Mouse (Mus musculus): ENCODE results near the gene Rae1. TPM values are rescaled to one million over a fixed set of nuclear protein-coding genes. Genes with fewer than 3 reads are reported as not detected.

The Rae1 gene
- polyA plus RNA-seq, 1 experiment from 2014 or later, result 140 TPM

DNA sequence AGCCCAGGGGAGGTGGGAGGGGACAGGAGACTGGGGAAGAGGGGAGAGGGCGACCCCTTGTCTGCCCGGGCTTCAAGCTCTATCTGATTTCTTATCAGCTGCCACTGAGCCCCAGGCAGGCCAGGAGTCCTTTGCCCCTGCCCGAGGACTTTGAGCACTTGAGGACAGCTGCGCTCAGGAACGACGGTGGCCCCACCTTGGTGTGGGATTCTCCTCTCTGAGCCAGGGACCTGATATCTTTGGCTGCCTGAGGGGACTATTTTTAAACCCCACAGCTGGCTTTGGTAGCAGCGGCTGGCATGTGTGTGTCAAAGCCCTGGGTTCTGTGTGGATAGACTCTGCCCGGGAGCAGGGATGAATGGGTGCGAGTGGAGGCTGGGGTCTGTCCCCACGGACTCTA is 57.7 kb downstream of the Rae1 start:
- Histone ChIP-seq H3K4me2 (no peak overlapping the region), H3K9ac (ENCODE audit: low read length) (no peak overlapping the region), H3K27ac (ENCODE audit: low read depth, low read length) (no peak overlapping the region), H3K9me3 (ENCODE audit: control insufficient read depth, low read length) (no peaks in the 10 kb centered on the region), H3K4me1 (ENCODE audit: control insufficient read depth, insufficient read depth, low read length) (no peaks in the 10 kb centered on the region), H3K27me3 (ENCODE audit: control insufficient read depth, insufficient read depth, low read length) (no peaks in the 10 kb centered on the region), H3K36me3 (ENCODE audit: control insufficient read depth, insufficient read depth, low read length) (no peaks in the 10 kb centered on the region), H3K4me3 (ENCODE audit: low read depth, low read length) (no peak overlapping the region)
- 73% methylated on average over 10 of the region's 10 CpGs for WGBS
- no peak for DNase-seq (ENCODE audit: low spot score, missing footprints)
- no peak for ATAC-seq (ENCODE audit: low FRiP score)

DNA sequence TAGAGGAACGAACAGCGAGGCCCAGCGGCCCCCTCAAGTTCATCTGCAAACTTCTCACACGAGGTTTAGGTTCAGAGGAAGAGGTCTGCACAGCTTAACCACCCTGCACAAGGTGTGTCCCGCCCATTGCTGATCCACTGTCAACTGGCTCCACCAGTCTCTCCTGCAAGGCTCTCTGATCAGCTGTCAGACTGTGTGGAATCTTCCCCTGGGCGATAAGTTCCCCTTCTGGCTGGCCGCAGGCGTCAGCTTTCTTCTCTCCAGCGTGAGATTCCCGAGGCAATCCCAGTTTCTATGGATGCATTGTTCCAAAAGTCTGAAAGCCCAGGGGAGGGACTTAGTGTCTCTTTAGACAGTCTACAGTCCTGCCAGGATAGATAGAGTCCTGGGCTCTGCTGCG is 58.3 kb downstream of the Rae1 start:
- H3K36me3 ChIP-seq (ENCODE audit: control insufficient read depth, insufficient read depth, low read length), result no peaks in the 10 kb centered on the region
- H3K9ac ChIP-seq (ENCODE audit: low read length), result no peak overlapping the region
- no peak overlapping the region for H3K27ac ChIP-seq (ENCODE audit: low read depth, low read length)
- no peaks in the 10 kb centered on the region for H3K27me3 ChIP-seq (ENCODE audit: control insufficient read depth, insufficient read depth, low read length)
- no peaks in the 10 kb centered on the region for H3K9me3 ChIP-seq (ENCODE audit: control insufficient read depth, low read length)
- ATAC-seq (ENCODE audit: low FRiP score) (no peak), DNase-seq (ENCODE audit: low spot score, missing footprints) (no peak)
- no peak overlapping the region for H3K4me3 ChIP-seq (ENCODE audit: low read depth, low read length)
- no peaks in the 10 kb centered on the region for H3K4me1 ChIP-seq (ENCODE audit: control insufficient read depth, insufficient read depth, low read length)
- WGBS, result 44% methylated on average over 11 of the region's 11 CpGs
- H3K4me2 ChIP-seq, result no peak overlapping the region

DNA sequence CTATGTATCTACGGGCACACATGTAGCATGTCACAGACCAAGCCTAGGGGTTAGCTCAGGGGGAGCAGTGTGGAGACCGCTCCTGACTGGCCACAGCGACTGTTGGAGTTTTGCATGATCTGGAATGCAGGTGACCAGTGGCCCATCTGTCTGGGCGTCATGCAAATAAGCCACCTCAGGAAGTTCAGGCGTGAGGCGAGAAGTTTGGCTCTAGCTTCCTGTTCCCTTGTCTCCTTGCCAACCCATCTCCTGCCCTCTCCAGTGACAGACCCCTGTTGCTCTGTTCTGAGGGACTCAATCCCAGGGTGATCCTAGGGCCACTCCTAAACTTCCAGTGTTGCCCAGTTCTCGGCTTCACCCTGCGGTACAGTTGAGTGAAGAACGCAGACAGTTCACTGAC is 60.5 kb downstream of the Rae1 start:
- no peak overlapping the region for H3K27ac ChIP-seq (ENCODE audit: low read depth, low read length)

DNA sequence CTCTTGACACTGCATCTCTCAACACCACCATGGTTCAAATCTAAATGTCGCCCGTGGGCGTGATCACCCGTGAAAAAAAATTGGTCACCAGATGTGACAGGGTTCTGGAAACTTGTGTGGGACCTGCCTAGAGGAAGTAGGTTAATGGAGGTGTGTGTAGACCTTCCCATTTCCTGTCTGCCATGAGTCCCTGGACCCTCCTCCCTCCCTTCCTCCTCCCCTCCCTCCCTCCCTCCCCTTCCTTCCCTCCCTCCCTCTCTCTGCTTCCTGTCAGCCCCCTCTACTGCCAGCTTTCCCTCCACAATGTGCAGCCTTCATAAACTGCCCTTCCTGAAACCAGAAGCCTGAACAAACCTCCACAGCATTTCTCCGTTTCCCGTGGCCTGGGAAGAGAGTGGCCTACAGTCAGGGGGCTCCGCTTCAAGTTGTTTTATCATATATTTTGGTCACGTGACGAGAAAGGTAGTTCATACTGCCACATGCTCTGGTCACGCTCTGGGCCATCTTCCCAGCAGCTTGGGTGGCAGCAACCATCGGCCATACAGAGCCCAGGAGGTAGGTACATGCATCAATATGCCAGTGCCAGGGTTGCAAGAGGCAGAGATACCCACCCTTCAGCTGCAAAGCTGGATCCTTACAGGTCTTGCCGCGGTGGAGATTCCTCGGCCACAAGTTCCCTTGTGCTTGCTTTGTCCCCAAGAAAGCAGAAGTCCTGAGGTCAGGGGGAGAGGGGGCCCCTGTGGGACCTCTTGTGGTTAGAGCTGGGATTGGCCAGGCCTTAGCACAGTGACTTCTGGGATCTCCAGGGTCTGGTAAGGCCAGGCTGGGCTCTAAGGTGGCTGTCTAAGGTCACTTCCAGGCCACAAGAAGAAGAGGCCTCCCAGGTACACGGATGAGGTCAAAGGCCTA is 61.8 kb downstream of the Rae1 start:
- Histone ChIP-seq H3K4me1 (ENCODE audit: control insufficient read depth, insufficient read depth, low read length) (no peaks in the 10 kb centered on the region), H3K27me3 (ENCODE audit: control insufficient read depth, insufficient read depth, low read length) (no peaks in the 10 kb centered on the region), H3K4me2 (no peak overlapping the region), H3K9me3 (ENCODE audit: control insufficient read depth, low read length) (no peaks in the 10 kb centered on the region), H3K36me3 (ENCODE audit: control insufficient read depth, insufficient read depth, low read length) (no peaks in the 10 kb centered on the region), H3K9ac (ENCODE audit: low read length) (no peak overlapping the region), H3K27ac (ENCODE audit: low read depth, low read length) (no peak overlapping the region), H3K4me3 (ENCODE audit: low read depth, low read length) (no peak overlapping the region)
- no peak for DNase-seq (ENCODE audit: low spot score, missing footprints)
- 80% methylated on average over 15 of the region's 15 CpGs for WGBS
- no peak for ATAC-seq (ENCODE audit: low FRiP score)

More for the DNA sequence above, 60.5 kb downstream of the Rae1 start:
- Histone ChIP-seq H3K9me3 (ENCODE audit: control insufficient read depth, low read length) (no peaks in the 10 kb centered on the region), H3K4me1 (ENCODE audit: control insufficient read depth, insufficient read depth, low read length) (no peaks in the 10 kb centered on the region), H3K27me3 (ENCODE audit: control insufficient read depth, insufficient read depth, low read length) (no peaks in the 10 kb centered on the region), H3K36me3 (ENCODE audit: control insufficient read depth, insufficient read depth, low read length) (no peaks in the 10 kb centered on the region), H3K4me2 (no peak overlapping the region), H3K9ac (ENCODE audit: low read length) (no peak overlapping the region), H3K4me3 (ENCODE audit: low read depth, low read length) (no peak overlapping the region)
- ATAC-seq (ENCODE audit: low FRiP score) (no peak), DNase-seq (ENCODE audit: low spot score, missing footprints) (no peak)
- WGBS, result 90% methylated on average over 9 of the region's 9 CpGs

DNA sequence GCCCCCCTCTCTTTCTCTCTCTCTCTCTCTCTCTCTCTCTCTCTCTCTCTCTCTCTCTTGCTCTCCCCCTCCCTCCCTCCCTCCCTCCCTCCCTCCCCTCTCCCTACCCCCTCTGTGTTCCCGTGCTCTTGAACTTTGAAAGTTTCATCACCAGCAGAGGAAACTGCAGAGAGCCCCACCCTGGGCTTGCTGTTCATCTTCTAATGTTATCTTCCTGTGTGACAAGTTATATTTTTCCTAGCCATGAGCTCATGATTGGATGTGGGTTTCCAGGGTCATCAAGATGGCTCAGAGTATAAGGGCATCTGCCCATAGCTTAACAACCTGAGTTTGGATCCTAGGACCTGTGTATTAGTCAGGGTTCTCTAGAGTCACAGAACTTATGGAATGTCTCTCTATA is 63.3 kb downstream of the Rae1 start:
- Histone ChIP-seq H3K4me2 (no peak overlapping the region), H3K4me1 (ENCODE audit: control insufficient read depth, insufficient read depth, low read length) (no peaks in the 10 kb centered on the region), H3K9me3 (ENCODE audit: control insufficient read depth, low read length) (no peaks in the 10 kb centered on the region), H3K27me3 (ENCODE audit: control insufficient read depth, insufficient read depth, low read length) (no peaks in the 10 kb centered on the region), H3K27ac (ENCODE audit: low read depth, low read length) (no peak overlapping the region), H3K4me3 (ENCODE audit: low read depth, low read length) (no peak overlapping the region), H3K36me3 (ENCODE audit: control insufficient read depth, insufficient read depth, low read length) (no peaks in the 10 kb centered on the region), H3K9ac (ENCODE audit: low read length) (no peak overlapping the region)
- no peak for ATAC-seq (ENCODE audit: low FRiP score)
- no peak for DNase-seq (ENCODE audit: low spot score, missing footprints)
- 67% methylated on average over 1 of the region's 1 CpGs for WGBS

DNA sequence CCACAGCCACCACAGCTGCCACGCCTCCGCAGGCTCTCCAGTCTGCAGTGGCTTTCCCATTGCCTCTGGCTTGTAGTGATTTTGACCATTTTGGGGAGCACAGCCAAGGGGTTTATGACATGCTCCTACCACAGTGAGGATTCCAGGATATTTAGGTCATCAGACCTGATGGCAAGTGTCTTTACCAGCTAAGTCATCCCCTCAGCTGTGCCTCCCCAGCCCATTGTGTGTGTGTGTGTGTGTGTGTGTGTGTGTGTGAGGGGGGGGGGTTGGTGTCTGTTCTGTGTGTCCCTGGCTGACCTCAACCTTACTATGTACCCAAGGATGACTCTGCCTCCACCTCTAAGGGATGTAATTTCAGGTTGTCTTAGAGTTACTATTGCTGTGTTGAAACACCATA is 64.9 kb downstream of the Rae1 start:
- Histone ChIP-seq H3K4me3 (ENCODE audit: low read depth, low read length) (no peak overlapping the region), H3K27ac (ENCODE audit: low read depth, low read length) (no peak overlapping the region), H3K27me3 (ENCODE audit: control insufficient read depth, insufficient read depth, low read length) (no peaks in the 10 kb centered on the region), H3K4me2 (no peak overlapping the region), H3K4me1 (ENCODE audit: control insufficient read depth, insufficient read depth, low read length) (no peaks in the 10 kb centered on the region), H3K36me3 (ENCODE audit: control insufficient read depth, insufficient read depth, low read length) (no peaks in the 10 kb centered on the region), H3K9ac (ENCODE audit: low read length) (no peak overlapping the region), H3K9me3 (ENCODE audit: control insufficient read depth, low read length) (no peaks in the 10 kb centered on the region)
- DNase-seq (ENCODE audit: low spot score, missing footprints), result no peak
- 97% methylated on average over 2 of the region's 2 CpGs for WGBS
- ATAC-seq (ENCODE audit: low FRiP score), result no peak

Other genes with a start within 250 kb of the Rae1 start
- gene Bmp7, start 59.8 kb upstream of the Rae1 start, polyA plus RNA-seq (2014; fragmentation: Nextera tagmentation; extraction: Ambion mirVana), result 17.3 and 20.2 TPM in 2 replicates
- gene Spo11, start 22.4 kb upstream of the Rae1 start, polyA plus RNA-seq (2014; fragmentation: Nextera tagmentation; extraction: Ambion mirVana), result 0.25 and 0.26 TPM in 2 replicates
- gene Rbm38, start 20.4 kb downstream of the Rae1 start, polyA plus RNA-seq (2014; fragmentation: Nextera tagmentation; extraction: Ambion mirVana), result 70.4 and 77.3 TPM in 2 replicates
- gene Ctcfl, start 119.4 kb downstream of the Rae1 start, polyA plus RNA-seq (2014; fragmentation: Nextera tagmentation; extraction: Ambion mirVana), result 0.08 TPM in 1 of 2 replicates, not detected in the other
- gene Pck1, start 152.9 kb downstream of the Rae1 start, polyA plus RNA-seq (2014; fragmentation: Nextera tagmentation; extraction: Ambion mirVana), result not detected in 2 replicates
- gene Zbp1, start 218.8 kb downstream of the Rae1 start, polyA plus RNA-seq (2014; fragmentation: Nextera tagmentation; extraction: Ambion mirVana), result 0.46 and 0.55 TPM in 2 replicates